Mouse (Mus musculus): ENCODE data around the gene Olfr398. TPM values are rescaled to one million over a fixed set of nuclear protein-coding genes. Genes with fewer than 3 reads are reported as not detected.

Olfr398 gene
- polyA plus RNA-seq (2014; fragmentation: Illumina TruSeq; extraction: RNeasy Lipid Tissue Mini Kit (QIAGEN cat#74804); ENCODE audit: low read depth, low replicate concordance): not detected

GRCm38 (mm10) chr11:73990307-73990706, at the start of gene Olfr398:
TSS of gene Olfr398 (minus strand) at chr11:73990407.

GRCm38 (mm10) chr11:73960517-73960916, 29.7 kb downstream of the Olfr398 start, which contains the start of gene Olfr397:
TSS of gene Olfr397 (plus strand) at chr11:73960817.

GRCm38 (mm10) chr11:73936377-73936776, 53.8 kb downstream of the Olfr398 start, which contains the start of gene Olfr23:
TSS of gene Olfr23 (plus strand) at chr11:73936677.

Other genes starting within 250 kb of the Olfr398 start
- not detected for gene Olfr389, start 209.7 kb downstream of the Olfr398 start, polyA plus RNA-seq (2014; fragmentation: Illumina TruSeq; extraction: RNeasy Lipid Tissue Mini Kit (QIAGEN cat#74804); ENCODE audit: low read depth, low replicate concordance)
- not detected for gene Olfr390, start 207.4 kb downstream of the Olfr398 start, polyA plus RNA-seq (2014; fragmentation: Illumina TruSeq; extraction: RNeasy Lipid Tissue Mini Kit (QIAGEN cat#74804); ENCODE audit: low read depth, low replicate concordance)
- not detected for gene Olfr391-ps, start 187.4 kb downstream of the Olfr398 start, polyA plus RNA-seq (2014; fragmentation: Illumina TruSeq; extraction: RNeasy Lipid Tissue Mini Kit (QIAGEN cat#74804); ENCODE audit: low read depth, low replicate concordance)
- gene Olfr392, start 173.4 kb downstream of the Olfr398 start, polyA plus RNA-seq (2014; fragmentation: Illumina TruSeq; extraction: RNeasy Lipid Tissue Mini Kit (QIAGEN cat#74804); ENCODE audit: low read depth, low replicate concordance): not detected
- not detected for gene Olfr393, start 139.0 kb downstream of the Olfr398 start, polyA plus RNA-seq (2014; fragmentation: Illumina TruSeq; extraction: RNeasy Lipid Tissue Mini Kit (QIAGEN cat#74804); ENCODE audit: low read depth, low replicate concordance)
- not detected for gene Olfr394, start 99.6 kb downstream of the Olfr398 start, polyA plus RNA-seq (2014; fragmentation: Illumina TruSeq; extraction: RNeasy Lipid Tissue Mini Kit (QIAGEN cat#74804); ENCODE audit: low read depth, low replicate concordance)
- not detected for gene Olfr395, start 81.1 kb downstream of the Olfr398 start, polyA plus RNA-seq (2014; fragmentation: Illumina TruSeq; extraction: RNeasy Lipid Tissue Mini Kit (QIAGEN cat#74804); ENCODE audit: low read depth, low replicate concordance)
- gene Olfr23, start 53.7 kb downstream of the Olfr398 start, polyA plus RNA-seq (2014; fragmentation: Illumina TruSeq; extraction: RNeasy Lipid Tissue Mini Kit (QIAGEN cat#74804); ENCODE audit: low read depth, low replicate concordance): not detected
- gene Olfr397, start 29.6 kb downstream of the Olfr398 start, polyA plus RNA-seq (2014; fragmentation: Illumina TruSeq; extraction: RNeasy Lipid Tissue Mini Kit (QIAGEN cat#74804); ENCODE audit: low read depth, low replicate concordance): not detected
- not detected for gene Olfr139, start 66.1 kb upstream of the Olfr398 start, polyA plus RNA-seq (2014; fragmentation: Illumina TruSeq; extraction: RNeasy Lipid Tissue Mini Kit (QIAGEN cat#74804); ENCODE audit: low read depth, low replicate concordance)
- gene Olfr399, start 66.2 kb upstream of the Olfr398 start, polyA plus RNA-seq (2014; fragmentation: Illumina TruSeq; extraction: RNeasy Lipid Tissue Mini Kit (QIAGEN cat#74804); ENCODE audit: low read depth, low replicate concordance): not detected
- gene Zfp616, start 79.5 kb upstream of the Olfr398 start, polyA plus RNA-seq (2014; fragmentation: Illumina TruSeq; extraction: RNeasy Lipid Tissue Mini Kit (QIAGEN cat#74804); ENCODE audit: low read depth, low replicate concordance): not detected
- gene Olfr401, start 123.3 kb upstream of the Olfr398 start, polyA plus RNA-seq (2014; fragmentation: Illumina TruSeq; extraction: RNeasy Lipid Tissue Mini Kit (QIAGEN cat#74804); ENCODE audit: low read depth, low replicate concordance): not detected
- gene Olfr402, start 163.1 kb upstream of the Olfr398 start, polyA plus RNA-seq (2014; fragmentation: Illumina TruSeq; extraction: RNeasy Lipid Tissue Mini Kit (QIAGEN cat#74804); ENCODE audit: low read depth, low replicate concordance): not detected
- gene Olfr403, start 195.8 kb upstream of the Olfr398 start, polyA plus RNA-seq (2014; fragmentation: Illumina TruSeq; extraction: RNeasy Lipid Tissue Mini Kit (QIAGEN cat#74804); ENCODE audit: low read depth, low replicate concordance): not detected
- gene Olfr43, start 221.0 kb upstream of the Olfr398 start, polyA plus RNA-seq (2014; fragmentation: Illumina TruSeq; extraction: RNeasy Lipid Tissue Mini Kit (QIAGEN cat#74804); ENCODE audit: low read depth, low replicate concordance): not detected

Measured in adipose tissue, adult 10 weeks (tissue).